Mouse (Mus musculus) brain, embryonic 14.5 days (tissue): ENCODE results near the gene Tnni3.

Source experiments
- CTCF ChIP-seq: fragments of 200-500 bp; IDR thresholded peaks from 2 replicates; pipeline ENCODE4 v1.5.1; 2012; ENCODE audit warnings: inconsistent platforms, mild to moderate bottlenecking, moderate library complexity, borderline replicate concordance; ENCODE audit not compliant: insufficient read depth, insufficient read length; ENCODE audit errors: extremely low read depth
- POLR2A ChIP-seq: fragments of 200-500 bp; IDR thresholded peaks from 2 replicates; pipeline ENCODE4 v1.6.1; 2012; ENCODE audit warnings: mild to moderate bottlenecking, inconsistent platforms, borderline replicate concordance; ENCODE audit not compliant: poor library complexity, insufficient read depth, insufficient read length, severe bottlenecking; ENCODE audit errors: extremely low read depth

- TF ChIP-seq CTCF, result no peak
- no peak for TF ChIP-seq POLR2A
Observed at GRCm38 (mm10) chr7:4470275-4471178, 53.5 kb downstream of the Tnni3 start.
